Mouse (Mus musculus) neural tube, embryonic 11.5 days (tissue): Measurements from ENCODE around the gene Maml3. TPM values are rescaled to one million over a fixed set of nuclear protein-coding genes. Genes with fewer than 3 reads are reported as not detected.
A peak's percentile ranks its signal among the peaks of the same experiment; 100 is the strongest.

ENCODE experiments used
- ATAC-seq: fragments of 200-750 bp; cut with Nextera tagmentation; 2 replicates; pipeline ENCODE4 v1.8.0; 2017; ENCODE audit warnings: moderate number of reproducible peaks, mild to moderate bottlenecking, moderate TSS enrichment, moderate library complexity; ENCODE audit not compliant: insufficient read depth, low FRiP score, low TSS enrichment
- DNase-seq: peaks from one replicate; pipeline ENCODE4 v3.0.0-alpha.2; 2015; ENCODE audit warnings: low spot score
- H3K27ac ChIP-seq: fragments of 300-500 bp; sonication (generic); 2 replicates; pipeline ENCODE4 v1.5.1; 2014; ENCODE audit warnings: low read depth, mild to moderate bottlenecking, low read length
- H3K27me3 ChIP-seq: fragments of 300-500 bp; sonication (generic); 2 replicates; pipeline ENCODE4 v1.6.1; 2014; ENCODE audit warnings: mild to moderate bottlenecking, low read length, mixed read lengths; ENCODE audit not compliant: control insufficient read depth, insufficient read depth
- H3K36me3 ChIP-seq: fragments of 300-500 bp; sonication (generic); 2 replicates; pipeline ENCODE4 v1.6.1; 2014; ENCODE audit warnings: mild to moderate bottlenecking, low read length, moderate library complexity, mixed read lengths; ENCODE audit not compliant: control insufficient read depth, insufficient read depth
- H3K4me1 ChIP-seq: fragments of 300-500 bp; sonication (generic); 2 replicates; pipeline ENCODE4 v1.6.1; 2014; ENCODE audit warnings: low read length, mixed read lengths; ENCODE audit not compliant: control insufficient read depth, insufficient read depth
- H3K4me2 ChIP-seq: fragments of 300-500 bp; sonication (generic); 2 replicates; pipeline ENCODE4 v1.6.1; 2014; ENCODE audit warnings: low read depth, mild to moderate bottlenecking, moderate library complexity
- H3K4me3 ChIP-seq: fragments of 300-500 bp; sonication (generic); 2 replicates; pipeline ENCODE4 v1.5.1; 2014; ENCODE audit warnings: low read depth, low read length
- H3K9ac ChIP-seq: fragments of 300-500 bp; sonication (generic); 2 replicates; pipeline ENCODE4 v1.6.1; 2014; ENCODE audit warnings: mild to moderate bottlenecking, low read length
- H3K9me3 ChIP-seq: fragments of 300-500 bp; sonication (generic); 2 replicates; pipeline ENCODE4 v1.6.1; 2016; ENCODE audit warnings: low read length; ENCODE audit not compliant: control insufficient read depth
- WGBS: fragments of 180-500 bp; shearing (Covaris S2); extraction: QIAGEN DNeasy Blood & Tissue Kit; methylation state at CpG from one replicate; pipeline ENCODE4 v1.1.7; 2014; 5-methylcytosine and 5-hydroxymethylcytosine counted together
- polyA plus RNA-seq: library from polyadenylated mRNA; unstranded; fragments of >200 nt; fragmentation: Nextera tagmentation; extraction: Ambion mirVana; gene quantifications from 2 replicates; pipeline ENCODE4 v1.2.1, GENCODE M21; 2014

The Maml3 gene
- polyA plus RNA-seq, 1 experiment from 2014 or later = 8.1 TPM

- peaks cover 5% of the 10 kb centered on the region; the same call in 1 of the 2 replicates for H3K4me1 ChIP-seq
- H3K9me3 ChIP-seq = no peaks in the 10 kb centered on the region
- no peak overlapping the region for H3K4me3 ChIP-seq
- ATAC-seq = peak; percentile 45; the same call in 1 of the 2 replicates
- H3K36me3 ChIP-seq = no peaks in the 10 kb centered on the region
- H3K27me3 ChIP-seq = no peaks in the 10 kb centered on the region
- 65% methylated on average over 7 of the region's 7 CpGs for WGBS
- no peak overlapping the region for H3K9ac ChIP-seq
- no peak overlapping the region for H3K4me2 ChIP-seq
- H3K27ac ChIP-seq = peak overlapping the region; percentile 36; the same call in 1 of the 2 replicates
- DNase-seq = no peak
These were observed 285.8 kb downstream of the Maml3 start for GRCm38 (mm10) chr3:51819109-51819508.

- ATAC-seq (no peak), DNase-seq (no peak)
- H3K27me3 ChIP-seq = no peaks in the 10 kb centered on the region
- H3K27ac ChIP-seq = no peak overlapping the region
- H3K4me2 ChIP-seq = no peak overlapping the region
- 57% methylated on average over 15 of the region's 15 CpGs for WGBS
- H3K4me3 ChIP-seq = no peak overlapping the region
- H3K36me3 ChIP-seq = no peaks in the 10 kb centered on the region
- H3K9me3 ChIP-seq = no peaks in the 10 kb centered on the region
- H3K9ac ChIP-seq = no peak overlapping the region
- H3K4me1 ChIP-seq = peaks cover 5% of the 10 kb centered on the region; the same call in 1 of the 2 replicates
These were observed 287.0 kb downstream of the Maml3 start for GRCm38 (mm10) chr3:51817919-51818318.

- Histone ChIP-seq H3K27ac (no peak overlapping the region), H3K9ac (no peak overlapping the region), H3K4me1 (peaks cover 5% of the 10 kb centered on the region; the same call in 1 of the 2 replicates), H3K9me3 (no peaks in the 10 kb centered on the region), H3K4me2 (no peak overlapping the region), H3K36me3 (no peaks in the 10 kb centered on the region), H3K4me3 (no peak overlapping the region), H3K27me3 (no peaks in the 10 kb centered on the region)
- ATAC-seq = peak; percentile 26; the same call in 1 of the 2 replicates
- 79% methylated on average over 6 of the region's 6 CpGs for WGBS
- no peak for DNase-seq
These were observed 287.5 kb downstream of the Maml3 start for GRCm38 (mm10) chr3:51817329-51817728.

GRCm38 (mm10) chr3:51816517-51817285, 288.2 kb downstream of the Maml3 start:
- no peak overlapping the region for H3K9ac ChIP-seq
- H3K4me1 ChIP-seq = peaks cover 5% of the 10 kb centered on the region; the same call in 1 of the 2 replicates
- H3K27ac ChIP-seq = no peak overlapping the region
- no peaks in the 10 kb centered on the region for H3K36me3 ChIP-seq
- ATAC-seq = no peak
- no peak overlapping the region for H3K4me2 ChIP-seq
- no peak for DNase-seq
- 90% methylated on average over 7 of the region's 7 CpGs for WGBS
- no peak overlapping the region for H3K4me3 ChIP-seq
- no peaks in the 10 kb centered on the region for H3K27me3 ChIP-seq
- no peaks in the 10 kb centered on the region for H3K9me3 ChIP-seq

GRCm38 (mm10) chr3:51814073-51814472, 290.8 kb downstream of the Maml3 start:
- Histone ChIP-seq H3K4me2 (no peak overlapping the region), H3K27ac (no peak overlapping the region), H3K36me3 (no peaks in the 10 kb centered on the region), H3K9ac (no peak overlapping the region), H3K4me1 (peaks cover 7% of the 10 kb centered on the region; the same call in 1 of the 2 replicates), H3K27me3 (no peaks in the 10 kb centered on the region), H3K9me3 (no peaks in the 10 kb centered on the region), H3K4me3 (no peak overlapping the region)
- DNase-seq = no peak
- no peak for ATAC-seq
- 88% methylated on average over 4 of the region's 4 CpGs for WGBS

- 98% methylated on average over 5 of the region's 5 CpGs for WGBS
- DNase-seq (no peak), ATAC-seq (no peak)
- H3K9ac ChIP-seq = no peak overlapping the region
- peaks cover 7% of the 10 kb centered on the region; the same call in 1 of the 2 replicates for H3K4me1 ChIP-seq
- no peak overlapping the region for H3K4me2 ChIP-seq
- no peaks in the 10 kb centered on the region for H3K36me3 ChIP-seq
- no peak overlapping the region for H3K4me3 ChIP-seq
- no peaks in the 10 kb centered on the region for H3K27me3 ChIP-seq
- no peaks in the 10 kb centered on the region for H3K9me3 ChIP-seq
- H3K27ac ChIP-seq = no peak overlapping the region
These were observed 291.7 kb downstream of the Maml3 start for GRCm38 (mm10) chr3:51813186-51813585.

- no peak overlapping the region for H3K4me3 ChIP-seq
- H3K9ac ChIP-seq = no peak overlapping the region
- no peak overlapping the region for H3K4me2 ChIP-seq
- peaks cover 13% of the 10 kb centered on the region for H3K4me1 ChIP-seq
- no peaks in the 10 kb centered on the region for H3K9me3 ChIP-seq
- DNase-seq (no peak), ATAC-seq (no peak)
- H3K27ac ChIP-seq = no peak overlapping the region
- 56% methylated on average over 7 of the region's 7 CpGs for WGBS
- no peaks in the 10 kb centered on the region for H3K27me3 ChIP-seq
- H3K36me3 ChIP-seq = no peaks in the 10 kb centered on the region
These were observed 294.1 kb downstream of the Maml3 start for GRCm38 (mm10) chr3:51810731-51811130.

GRCm38 (mm10) chr3:51809822-51810221, 295.1 kb downstream of the Maml3 start:
- ATAC-seq = no peak
- Histone ChIP-seq H3K4me1 (peaks cover 20% of the 10 kb centered on the region), H3K27ac (no peak overlapping the region; the same call in 1 of the 2 replicates)

More at GRCm38 (mm10) chr3:51809822-51810221, 295.1 kb downstream of the Maml3 start:
- 67% methylated on average over 7 of the region's 7 CpGs for WGBS
- no peak for DNase-seq
- no peak overlapping the region for H3K4me3 ChIP-seq
- no peaks in the 10 kb centered on the region for H3K36me3 ChIP-seq
- H3K9me3 ChIP-seq = no peaks in the 10 kb centered on the region
- H3K4me2 ChIP-seq = no peak overlapping the region
- no peak overlapping the region for H3K9ac ChIP-seq
- no peaks in the 10 kb centered on the region for H3K27me3 ChIP-seq
